Mouse (Mus musculus) small intestine, adult 2 months (tissue): Measurements from ENCODE around the gene Gatm.

Experiments used
- CTCF ChIP-seq: fragments of 200-500 bp; IDR thresholded peaks from 2 replicates; pipeline ENCODE4 v1.5.1; 2012; ENCODE audit warnings: low read depth, mild to moderate bottlenecking, control low read depth, inconsistent platforms, low read length, moderate library complexity, mixed read lengths; ENCODE audit not compliant: insufficient replicate concordance, insufficient read length; ENCODE audit errors: extremely low read depth
- POLR2A ChIP-seq: fragments of 200-500 bp; IDR thresholded peaks from 2 replicates; pipeline ENCODE4 v1.6.1; 2012; ENCODE audit warnings: low read depth, mild to moderate bottlenecking, control low read depth, inconsistent platforms, low read length, moderate library complexity

- TF ChIP-seq CTCF (no peak), POLR2A (no peak)
These were observed 29.6 kb downstream of the Gatm start for GRCm38 (mm10) chr2:122581361-122582017.
